Mouse (Mus musculus): ENCODE results near the gene Arpc3. TPM values are rescaled to one million over a fixed set of nuclear protein-coding genes. Genes with fewer than 3 reads are reported as not detected.

The Arpc3 gene
- polyA plus RNA-seq, 1 experiment from 2014 or later: 64.5 TPM

GRCm38 (mm10) chr5:122392227-122393004, 738 bp downstream of the Arpc3 start:
- Histone ChIP-seq H3K27ac (ENCODE audit: low read depth, low read length) (no peak overlapping the region), H3K4me2 (ENCODE audit: low read depth, low read length, severe bottlenecking) (peak overlapping the region; percentile 83), H3K9me3 (ENCODE audit: control insufficient read depth, low read length) (no peaks in the 10 kb centered on the region), H3K4me3 (ENCODE audit: low read depth, low read length) (peak overlapping the region; percentile 88), H3K4me1 (replicated peaks; ENCODE audit: control insufficient read depth, insufficient read depth, low read length) (0 out of 2 replicates have a peak, but pooled peaks cover 3% of the 10 kb centered on the region), H3K36me3 (ENCODE audit: control insufficient read depth, insufficient read depth, low read length) (peaks cover 5% of the 10 kb centered on the region; the same call in 1 of the 2 replicates), H3K27me3 (ENCODE audit: control insufficient read depth, insufficient read depth, low read length) (no peaks in the 10 kb centered on the region), H3K9ac (ENCODE audit: low read length) (peak overlapping the region; percentile 80)
- ATAC-seq (replicated peaks; ENCODE audit: low FRiP score) (no peak), DNase-seq (ENCODE audit: low spot score) (no peak)
- 18% methylated on average over 19 of the region's 19 CpGs for WGBS

- Histone ChIP-seq H3K9ac (ENCODE audit: low read length) (no peak overlapping the region), H3K4me3 (ENCODE audit: low read depth, low read length) (no peak overlapping the region), H3K27me3 (ENCODE audit: control insufficient read depth, insufficient read depth, low read length) (no peaks in the 10 kb centered on the region), H3K27ac (ENCODE audit: low read depth, low read length) (no peak overlapping the region), H3K4me1 (replicated peaks; ENCODE audit: control insufficient read depth, insufficient read depth, low read length) (0 out of 2 replicates have a peak, but pooled peaks cover 3% of the 10 kb centered on the region), H3K9me3 (ENCODE audit: control insufficient read depth, low read length) (no peaks in the 10 kb centered on the region), H3K36me3 (ENCODE audit: control insufficient read depth, insufficient read depth, low read length) (peaks cover 5% of the 10 kb centered on the region; the same call in 1 of the 2 replicates), H3K4me2 (ENCODE audit: low read depth, low read length, severe bottlenecking) (no peak overlapping the region)
- WGBS: 44% methylated on average over 2 of the region's 2 CpGs
- DNase-seq (ENCODE audit: low spot score): peak; percentile 86
- ATAC-seq (replicated peaks; ENCODE audit: low FRiP score): no peak
Measured at GRCm38 (mm10) chr5:122393887-122394286, 2.2 kb downstream of the Arpc3 start.

- WGBS: 93% methylated on average over 10 of the region's 10 CpGs
- H3K9me3 ChIP-seq (ENCODE audit: control insufficient read depth, low read length): no peaks in the 10 kb centered on the region
- H3K27me3 ChIP-seq (ENCODE audit: control insufficient read depth, insufficient read depth, low read length): no peaks in the 10 kb centered on the region
- no peak overlapping the region for H3K4me2 ChIP-seq (ENCODE audit: low read depth, low read length, severe bottlenecking)
- peaks cover 5% of the 10 kb centered on the region; the same call in 1 of the 2 replicates for H3K36me3 ChIP-seq (ENCODE audit: control insufficient read depth, insufficient read depth, low read length)
- H3K4me1 ChIP-seq (replicated peaks; ENCODE audit: control insufficient read depth, insufficient read depth, low read length): 0 out of 2 replicates have a peak, but pooled peaks cover 3% of the 10 kb centered on the region
- ATAC-seq (replicated peaks; ENCODE audit: low FRiP score) (no peak), DNase-seq (ENCODE audit: low spot score) (no peak)
- no peak overlapping the region for H3K9ac ChIP-seq (ENCODE audit: low read length)
- no peak overlapping the region for H3K27ac ChIP-seq (ENCODE audit: low read depth, low read length)
- H3K4me3 ChIP-seq (ENCODE audit: low read depth, low read length): no peak overlapping the region
Measured at GRCm38 (mm10) chr5:122396791-122397190, 5.1 kb downstream of the Arpc3 start.

- Histone ChIP-seq H3K9ac (ENCODE audit: low read length) (no peak overlapping the region), H3K4me3 (ENCODE audit: low read depth, low read length) (no peak overlapping the region), H3K27ac (ENCODE audit: low read depth, low read length) (no peak overlapping the region), H3K4me1 (replicated peaks; ENCODE audit: control insufficient read depth, insufficient read depth, low read length) (0 out of 2 replicates have a peak, but pooled peaks cover 1% of the 10 kb centered on the region), H3K27me3 (ENCODE audit: control insufficient read depth, insufficient read depth, low read length) (no peaks in the 10 kb centered on the region), H3K9me3 (ENCODE audit: control insufficient read depth, low read length) (no peaks in the 10 kb centered on the region), H3K4me2 (ENCODE audit: low read depth, low read length, severe bottlenecking) (no peak overlapping the region), H3K36me3 (ENCODE audit: control insufficient read depth, insufficient read depth, low read length) (peaks cover 5% of the 10 kb centered on the region; the same call in 1 of the 2 replicates)
- ATAC-seq (replicated peaks; ENCODE audit: low FRiP score): no peak
- WGBS: 90% methylated on average over 8 of the region's 8 CpGs
- no peak for DNase-seq (ENCODE audit: low spot score)
Measured at GRCm38 (mm10) chr5:122397495-122397894, 5.8 kb downstream of the Arpc3 start.

- H3K4me1 ChIP-seq (replicated peaks; ENCODE audit: control insufficient read depth, insufficient read depth, low read length): no peaks in the 10 kb centered on the region
- no peak overlapping the region for H3K9ac ChIP-seq (ENCODE audit: low read length)
- no peaks in the 10 kb centered on the region for H3K27me3 ChIP-seq (ENCODE audit: control insufficient read depth, insufficient read depth, low read length)
- WGBS: 93% methylated on average over 8 of the region's 8 CpGs
- DNase-seq (ENCODE audit: low spot score) (no peak), ATAC-seq (replicated peaks; ENCODE audit: low FRiP score) (no peak)
- no peak overlapping the region for H3K27ac ChIP-seq (ENCODE audit: low read depth, low read length)
- no peak overlapping the region for H3K4me2 ChIP-seq (ENCODE audit: low read depth, low read length, severe bottlenecking)
- H3K4me3 ChIP-seq (ENCODE audit: low read depth, low read length): no peak overlapping the region
- H3K36me3 ChIP-seq (ENCODE audit: control insufficient read depth, insufficient read depth, low read length): peaks cover 5% of the 10 kb centered on the region
- H3K9me3 ChIP-seq (ENCODE audit: control insufficient read depth, low read length): no peaks in the 10 kb centered on the region
Measured at GRCm38 (mm10) chr5:122399871-122400270, 8.2 kb downstream of the Arpc3 start.

- H3K27ac ChIP-seq (ENCODE audit: low read depth, low read length): no peak overlapping the region
- H3K4me3 ChIP-seq (ENCODE audit: low read depth, low read length): no peak overlapping the region
- no peak overlapping the region for H3K9ac ChIP-seq (ENCODE audit: low read length)
- no peak overlapping the region for H3K4me2 ChIP-seq (ENCODE audit: low read depth, low read length, severe bottlenecking)
- no peaks in the 10 kb centered on the region for H3K27me3 ChIP-seq (ENCODE audit: control insufficient read depth, insufficient read depth, low read length)
- peaks cover 8% of the 10 kb centered on the region for H3K36me3 ChIP-seq (ENCODE audit: control insufficient read depth, insufficient read depth, low read length)
- ATAC-seq (replicated peaks; ENCODE audit: low FRiP score): no peak
- no peaks in the 10 kb centered on the region for H3K9me3 ChIP-seq (ENCODE audit: control insufficient read depth, low read length)
- DNase-seq (ENCODE audit: low spot score): no peak
- 88% methylated on average over 18 of the region's 18 CpGs for WGBS
- no peaks in the 10 kb centered on the region for H3K4me1 ChIP-seq (replicated peaks; ENCODE audit: control insufficient read depth, insufficient read depth, low read length)
Measured at GRCm38 (mm10) chr5:122400628-122401302, 9.1 kb downstream of the Arpc3 start.

GRCm38 (mm10) chr5:122401303-122401640, 9.6 kb downstream of the Arpc3 start:
- WGBS: 17% methylated on average over 8 of the region's 8 CpGs
- peak; percentile 87 for DNase-seq (ENCODE audit: low spot score)
- H3K27me3 ChIP-seq (ENCODE audit: control insufficient read depth, insufficient read depth, low read length): no peaks in the 10 kb centered on the region
- ATAC-seq (replicated peaks; ENCODE audit: low FRiP score): no peak
- H3K9me3 ChIP-seq (ENCODE audit: control insufficient read depth, low read length): no peaks in the 10 kb centered on the region
- H3K4me3 ChIP-seq (ENCODE audit: low read depth, low read length): no peak overlapping the region
- peaks cover 8% of the 10 kb centered on the region for H3K36me3 ChIP-seq (ENCODE audit: control insufficient read depth, insufficient read depth, low read length)
- H3K9ac ChIP-seq (ENCODE audit: low read length): no peak overlapping the region
- no peaks in the 10 kb centered on the region for H3K4me1 ChIP-seq (replicated peaks; ENCODE audit: control insufficient read depth, insufficient read depth, low read length)
- no peak overlapping the region for H3K27ac ChIP-seq (ENCODE audit: low read depth, low read length)
- H3K4me2 ChIP-seq (ENCODE audit: low read depth, low read length, severe bottlenecking): no peak overlapping the region

- H3K36me3 ChIP-seq (ENCODE audit: control insufficient read depth, insufficient read depth, low read length): peaks cover 7% of the 10 kb centered on the region
- no peaks in the 10 kb centered on the region for H3K4me1 ChIP-seq (replicated peaks; ENCODE audit: control insufficient read depth, insufficient read depth, low read length)
- DNase-seq (ENCODE audit: low spot score): no peak
- H3K27me3 ChIP-seq (ENCODE audit: control insufficient read depth, insufficient read depth, low read length): no peaks in the 10 kb centered on the region
- H3K9ac ChIP-seq (ENCODE audit: low read length): no peak overlapping the region
- no peaks in the 10 kb centered on the region for H3K9me3 ChIP-seq (ENCODE audit: control insufficient read depth, low read length)
- no peak overlapping the region for H3K4me2 ChIP-seq (ENCODE audit: low read depth, low read length, severe bottlenecking)
- no peak overlapping the region for H3K4me3 ChIP-seq (ENCODE audit: low read depth, low read length)
- WGBS: 91% methylated on average over 13 of the region's 13 CpGs
- no peak for ATAC-seq (replicated peaks; ENCODE audit: low FRiP score)
- no peak overlapping the region for H3K27ac ChIP-seq (ENCODE audit: low read depth, low read length)
Measured at GRCm38 (mm10) chr5:122402160-122402559, 10.5 kb downstream of the Arpc3 start.

All from forebrain, embryonic 11.5 days (tissue).